Mouse (Mus musculus) spleen, adult 12 weeks (tissue): Measurements from ENCODE around the gene Psmd9.
A peak's percentile ranks its signal among the peaks of the same experiment; 100 is the strongest.
"Not testable (repeated sequence)": the region's sequence is repeated elsewhere in the genome, so short reads cannot be mapped to it uniquely, and the experiment has no call there.

ENCODE experiments used
- DNase-seq: peaks from one replicate; pipeline ENCODE4 v3.0.0; 2022; ENCODE audit warnings: low spot score

The Psmd9 gene

GRCm38 (mm10) chr5:123192606-123193150 lies 23.5 kb downstream of the Psmd9 start:
- no peak for DNase-seq

GRCm38 (mm10) chr5:123193436-123193835 lies 24.2 kb downstream of the Psmd9 start:
- peak; percentile 71 for DNase-seq

- no peak for DNase-seq
These were observed 25.6 kb downstream of the Psmd9 start for GRCm38 (mm10) chr5:123194856-123195255.

- no peak for DNase-seq
These were observed 26.3 kb downstream of the Psmd9 start for GRCm38 (mm10) chr5:123195500-123196000.

GRCm38 (mm10) chr5:123196746-123197145 lies 27.5 kb downstream of the Psmd9 start:
- DNase-seq = no peak

GRCm38 (mm10) chr5:123198523-123198922 lies 29.3 kb downstream of the Psmd9 start:
- no peak for DNase-seq

GRCm38 (mm10) chr5:123200816-123201522 lies 31.8 kb downstream of the Psmd9 start:
- DNase-seq = not testable (repeated sequence)

GRCm38 (mm10) chr5:123201523-123201892 lies 32.3 kb downstream of the Psmd9 start:
- DNase-seq = no peak

- DNase-seq = no peak
These were observed 32.8 kb downstream of the Psmd9 start for GRCm38 (mm10) chr5:123201987-123202386.

- not testable (repeated sequence) for DNase-seq
These were observed 33.6 kb downstream of the Psmd9 start for GRCm38 (mm10) chr5:123202771-123203170.

GRCm38 (mm10) chr5:123203591-123203990 lies 34.4 kb downstream of the Psmd9 start:
- not testable (repeated sequence) for DNase-seq

- not testable (repeated sequence) for DNase-seq
These were observed 53.3 kb downstream of the Psmd9 start for GRCm38 (mm10) chr5:123222346-123223050.

GRCm38 (mm10) chr5:123223051-123223410 lies 53.8 kb downstream of the Psmd9 start:
- peak; percentile 9 for DNase-seq

GRCm38 (mm10) chr5:123223861-123224260 lies 54.6 kb downstream of the Psmd9 start:
- DNase-seq = not testable (repeated sequence)

- no peak for DNase-seq
These were observed 57.6 kb downstream of the Psmd9 start for GRCm38 (mm10) chr5:123226851-123227250.

- DNase-seq = peak; percentile 89
These were observed 58.7 kb downstream of the Psmd9 start for GRCm38 (mm10) chr5:123227762-123228523.

GRCm38 (mm10) chr5:123228524-123228922 lies 59.3 kb downstream of the Psmd9 start:
- no peak for DNase-seq

- DNase-seq = no peak
These were observed 60.1 kb downstream of the Psmd9 start for GRCm38 (mm10) chr5:123229296-123229695.

GRCm38 (mm10) chr5:123232180-123232579 lies 63.0 kb downstream of the Psmd9 start:
- no peak for DNase-seq

GRCm38 (mm10) chr5:123235731-123236130 lies 66.5 kb downstream of the Psmd9 start:
- DNase-seq = peak; percentile 61

GRCm38 (mm10) chr5:123236426-123236825 lies 67.2 kb downstream of the Psmd9 start:
- DNase-seq = no peak

GRCm38 (mm10) chr5:123239501-123239900 lies 70.3 kb downstream of the Psmd9 start:
- DNase-seq = no peak
